Mouse (Mus musculus) brain, adult 2 months (tissue): ENCODE results near the gene Fcgr1.
"Not testable (repeated sequence)": the region's sequence is repeated elsewhere in the genome, so short reads cannot be mapped to it uniquely, and the experiment has no call there.

ENCODE experiments used
- DNase-seq: peaks from one replicate; pipeline ENCODE4 v3.0.0; 2011; ENCODE audit warnings: low read depth, low spot score

Gene Fcgr1

DNA sequence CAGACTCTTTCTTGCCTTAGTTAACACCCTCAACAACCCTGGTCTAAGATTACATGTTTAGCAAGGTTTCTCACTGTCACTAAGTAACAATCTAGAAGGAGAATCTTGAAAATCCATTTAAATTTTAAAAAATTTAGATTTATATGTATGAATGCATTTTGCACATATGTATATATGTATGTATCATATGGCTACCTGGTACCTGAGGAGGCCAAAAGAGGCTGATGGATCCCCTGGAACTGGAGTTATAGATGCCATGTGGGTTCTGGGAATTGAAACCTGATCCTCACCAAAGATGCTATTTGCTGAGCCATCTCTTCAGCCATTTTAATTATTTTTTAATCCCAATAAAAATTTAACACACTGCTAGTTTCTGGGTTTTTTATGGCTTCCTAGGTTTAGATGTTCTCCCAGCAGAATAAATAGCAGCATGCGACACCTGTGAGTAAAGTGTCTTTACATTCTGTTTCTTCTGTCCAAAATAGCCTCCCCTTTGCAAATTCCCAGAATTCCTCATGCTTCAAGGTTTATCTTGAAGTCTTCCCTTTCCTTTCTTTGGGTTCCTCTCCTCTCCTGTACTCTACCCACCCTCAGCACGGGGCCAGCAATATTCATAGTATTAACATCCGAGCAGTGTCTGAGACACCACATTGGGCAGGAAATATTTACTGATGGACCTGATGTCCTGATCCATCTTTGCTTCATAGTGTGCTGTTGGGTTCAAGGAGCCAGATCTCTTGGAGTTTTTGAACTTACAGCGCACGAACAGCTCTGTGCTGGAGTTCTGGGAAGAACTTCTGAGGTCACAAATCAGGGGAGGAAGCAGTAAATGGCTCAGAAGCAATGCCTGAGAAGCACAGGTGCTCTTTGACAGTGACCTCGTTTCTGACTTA lies 45.4 kb downstream of the Fcgr1 start:
- no peak for DNase-seq

DNA sequence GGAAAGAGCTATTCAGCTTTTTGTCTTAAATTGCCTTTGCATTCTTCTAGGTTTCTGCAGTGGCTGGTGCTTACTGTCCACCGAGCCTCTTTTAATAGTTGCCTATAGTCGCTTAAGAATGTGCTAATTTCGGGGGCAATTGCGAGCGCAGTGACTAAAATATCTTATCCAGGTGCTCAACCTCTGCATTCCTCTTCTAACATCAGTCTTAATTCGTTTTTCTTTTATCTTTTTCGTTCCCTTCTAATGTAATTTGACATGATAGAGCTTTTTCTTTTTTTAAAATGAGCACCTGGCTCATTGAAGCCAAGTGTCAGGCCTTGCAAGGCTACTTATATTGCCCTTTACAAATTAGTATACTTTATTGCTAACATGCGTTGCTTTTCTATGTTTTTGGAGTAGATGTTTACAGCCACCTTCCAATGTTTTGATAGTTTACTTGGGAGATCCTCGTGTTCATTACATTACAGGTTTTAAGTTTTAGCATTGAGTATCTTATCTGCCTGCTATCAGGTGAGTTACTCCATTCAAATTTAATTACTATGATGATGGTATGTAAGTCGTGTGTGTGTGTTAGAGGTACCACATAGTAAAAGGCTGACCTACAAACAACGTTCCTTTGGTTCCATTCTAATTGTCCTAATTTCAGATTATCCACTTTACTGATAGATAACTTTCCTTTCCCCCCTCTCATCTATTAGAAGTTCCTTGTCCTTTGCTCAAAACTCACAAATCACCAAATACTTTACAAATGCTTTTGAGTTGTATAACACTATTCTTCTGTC lies 46.2 kb downstream of the Fcgr1 start:
- no peak for DNase-seq

DNA sequence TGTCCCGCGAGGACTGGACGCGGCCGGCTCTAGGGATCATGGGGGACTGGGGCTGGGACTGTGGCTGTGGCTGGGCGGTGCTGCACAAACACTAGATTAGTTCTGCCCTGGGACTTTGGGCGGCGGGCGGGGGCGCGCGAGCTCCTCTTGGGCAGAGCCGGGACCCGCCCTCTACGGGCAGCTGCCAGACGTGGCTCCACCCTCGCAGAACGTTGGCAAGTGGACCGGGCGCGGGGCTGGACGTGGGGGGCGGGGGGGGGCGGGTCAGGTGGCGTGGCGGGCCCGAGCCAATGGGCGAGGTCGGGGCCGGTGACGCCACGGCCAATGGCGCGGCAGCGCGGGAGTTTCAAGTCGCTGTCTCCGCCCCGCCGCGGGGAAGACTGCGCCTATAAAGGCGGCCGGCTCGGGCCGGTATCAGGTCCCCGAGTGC lies 47.3 kb downstream of the Fcgr1 start, which contains the start of gene Hist2h3c1:
Gene Hist2h3c1, plus strand, starts transcription at position 259 of the 430 bp plus-strand sequence.
- DNase-seq: not testable (repeated sequence)

DNA sequence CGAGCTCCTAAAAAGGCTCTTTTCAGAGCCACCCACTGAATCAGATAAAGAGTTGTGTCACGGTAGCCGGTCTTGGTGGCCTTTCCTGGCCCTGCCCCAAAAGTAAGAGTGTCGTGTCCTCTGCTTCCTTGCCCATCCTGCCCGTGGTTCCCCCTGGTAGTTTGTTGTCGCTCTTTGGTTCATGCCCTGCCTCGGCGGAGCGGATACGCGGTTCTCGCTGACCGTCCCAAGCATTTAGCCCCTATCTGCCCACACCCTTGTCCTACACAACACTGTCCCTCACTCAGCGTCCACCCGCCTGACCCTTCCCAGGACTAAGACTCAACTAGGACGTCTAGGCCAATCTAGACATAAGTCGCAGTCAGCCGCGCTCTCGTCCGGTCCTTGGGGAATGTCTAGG lies 47.8 kb downstream of the Fcgr1 start:
- not testable (repeated sequence) for DNase-seq

DNA sequence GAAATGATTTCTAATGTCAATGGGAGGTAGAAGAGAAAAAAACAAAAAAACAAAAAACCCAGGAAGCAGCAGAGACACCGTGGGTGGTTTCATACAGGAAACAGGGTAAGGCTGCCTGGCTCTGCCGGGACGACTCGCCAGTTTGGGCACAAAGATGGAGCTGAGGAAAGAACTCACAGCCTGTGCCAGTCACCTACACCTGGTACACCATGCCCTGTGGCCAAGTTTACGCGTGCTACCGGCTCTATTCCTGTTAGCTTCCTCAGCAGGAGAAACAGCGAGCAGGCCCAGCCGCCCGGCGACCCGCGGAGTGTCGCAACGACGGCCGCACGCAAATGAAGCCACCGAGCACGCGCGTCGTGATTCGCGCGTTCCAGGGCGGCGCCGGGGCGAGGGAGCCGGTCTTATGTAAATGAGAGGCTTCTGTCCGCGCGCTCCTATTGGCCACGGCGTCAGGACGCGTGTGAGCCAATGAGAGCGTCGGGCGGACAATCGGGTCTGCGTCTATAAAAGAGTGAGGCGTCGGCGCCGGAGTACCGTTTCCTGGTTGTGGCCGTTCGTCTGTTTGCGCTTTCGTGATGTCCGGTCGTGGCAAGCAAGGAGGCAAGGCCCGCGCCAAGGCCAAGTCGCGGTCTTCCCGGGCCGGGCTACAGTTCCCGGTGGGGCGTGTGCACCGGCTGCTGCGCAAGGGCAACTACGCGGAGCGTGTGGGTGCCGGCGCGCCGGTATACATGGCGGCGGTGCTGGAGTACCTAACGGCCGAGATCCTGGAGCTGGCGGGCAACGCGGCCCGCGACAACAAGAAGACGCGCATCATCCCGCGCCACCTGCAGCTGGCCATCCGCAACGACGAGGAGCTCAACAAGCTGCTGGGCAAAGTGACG lies 48.5 kb downstream of the Fcgr1 start, which contains the start of gene Hist2h2aa1:
Gene Hist2h2aa1, plus strand, starts transcription at position 495 of the 884 bp plus-strand sequence.
- peak; percentile 91 for DNase-seq

DNA sequence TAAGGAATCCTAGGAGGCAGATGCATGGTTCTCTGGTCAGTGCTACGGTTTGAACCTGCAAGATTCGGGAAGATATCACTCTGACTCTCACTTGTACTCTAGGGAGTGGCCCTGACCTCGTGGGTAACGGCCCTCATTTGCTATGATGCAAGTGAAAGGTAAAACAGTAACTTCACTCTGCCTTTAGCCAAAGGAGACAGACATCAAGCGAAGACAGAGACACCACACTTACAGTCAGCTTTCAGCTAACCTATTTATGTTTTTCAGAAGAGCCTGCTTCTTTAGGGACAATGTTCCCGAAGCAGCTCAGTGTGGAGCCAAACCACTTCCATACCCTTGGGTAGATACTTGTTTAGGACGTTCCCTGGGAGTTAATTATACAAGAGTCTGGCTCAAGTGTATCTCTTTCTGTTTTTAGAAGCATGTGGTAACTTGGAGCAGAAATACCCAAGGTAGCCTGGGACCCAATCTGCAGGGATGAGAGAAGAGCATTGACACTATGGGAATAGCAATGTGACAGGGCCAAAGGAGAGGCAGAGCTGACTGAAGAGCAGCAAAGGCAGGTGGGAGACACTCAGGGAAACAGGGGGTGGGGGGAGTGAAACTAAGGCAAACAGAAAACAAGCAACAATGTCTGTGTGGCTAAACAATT lies 49.7 kb downstream of the Fcgr1 start:
- no peak for DNase-seq

DNA sequence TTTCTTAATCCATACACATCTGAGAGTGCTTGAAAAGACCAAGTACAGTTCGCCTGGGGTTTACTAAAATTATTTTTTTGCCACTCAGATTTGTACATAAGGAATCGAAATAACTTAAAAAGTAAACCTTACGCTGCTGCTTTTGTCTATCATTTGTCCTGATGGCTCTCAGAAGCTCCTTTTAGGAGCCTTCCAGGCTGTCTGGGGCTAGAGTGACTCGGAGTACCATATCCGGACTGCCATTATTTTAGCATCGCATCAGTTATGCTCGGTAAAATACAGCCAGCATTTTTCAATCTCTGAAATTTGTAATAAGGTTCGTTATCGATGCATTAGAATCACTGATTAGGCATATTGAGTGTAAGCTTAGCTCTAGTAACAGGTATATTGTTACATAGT lies 53.0 kb downstream of the Fcgr1 start:
- no peak for DNase-seq

DNA sequence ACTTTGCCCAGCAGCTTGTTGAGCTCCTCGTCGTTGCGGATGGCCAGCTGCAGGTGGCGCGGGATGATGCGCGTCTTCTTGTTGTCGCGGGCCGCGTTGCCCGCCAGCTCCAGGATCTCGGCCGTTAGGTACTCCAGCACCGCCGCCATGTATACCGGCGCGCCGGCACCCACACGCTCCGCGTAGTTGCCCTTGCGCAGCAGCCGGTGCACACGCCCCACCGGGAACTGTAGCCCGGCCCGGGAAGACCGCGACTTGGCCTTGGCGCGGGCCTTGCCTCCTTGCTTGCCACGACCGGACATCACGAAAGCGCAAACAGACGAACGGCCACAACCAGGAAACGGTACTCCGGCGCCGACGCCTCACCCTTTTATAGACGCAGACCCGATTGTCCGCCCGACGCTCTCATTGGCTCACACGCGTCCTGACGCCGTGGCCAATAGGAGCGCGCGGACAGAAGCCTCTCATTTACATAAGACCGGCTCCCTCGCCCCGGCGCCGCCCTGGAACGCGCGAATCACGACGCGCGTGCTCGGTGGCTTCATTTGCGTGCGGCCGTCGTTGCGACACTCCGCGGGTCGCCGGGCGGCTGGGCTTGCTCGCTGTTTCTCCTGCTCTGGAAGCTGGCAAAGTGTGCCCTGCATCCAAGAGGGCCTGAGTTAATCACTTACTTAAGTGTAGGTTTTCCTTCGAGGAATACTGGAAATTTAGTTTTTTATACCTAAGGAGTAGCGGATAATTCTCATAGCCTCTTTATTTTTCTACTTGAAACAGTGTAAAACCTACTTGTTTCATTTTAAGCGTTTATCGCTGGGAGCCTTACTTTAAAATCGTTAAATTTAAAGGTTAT lies 53.6 kb downstream of the Fcgr1 start, which contains the start of gene Hist2h2aa2:
Gene Hist2h2aa2, minus strand, starts transcription at position 328 of the 850 bp plus-strand sequence.
- peak; percentile 90 for DNase-seq

DNA sequence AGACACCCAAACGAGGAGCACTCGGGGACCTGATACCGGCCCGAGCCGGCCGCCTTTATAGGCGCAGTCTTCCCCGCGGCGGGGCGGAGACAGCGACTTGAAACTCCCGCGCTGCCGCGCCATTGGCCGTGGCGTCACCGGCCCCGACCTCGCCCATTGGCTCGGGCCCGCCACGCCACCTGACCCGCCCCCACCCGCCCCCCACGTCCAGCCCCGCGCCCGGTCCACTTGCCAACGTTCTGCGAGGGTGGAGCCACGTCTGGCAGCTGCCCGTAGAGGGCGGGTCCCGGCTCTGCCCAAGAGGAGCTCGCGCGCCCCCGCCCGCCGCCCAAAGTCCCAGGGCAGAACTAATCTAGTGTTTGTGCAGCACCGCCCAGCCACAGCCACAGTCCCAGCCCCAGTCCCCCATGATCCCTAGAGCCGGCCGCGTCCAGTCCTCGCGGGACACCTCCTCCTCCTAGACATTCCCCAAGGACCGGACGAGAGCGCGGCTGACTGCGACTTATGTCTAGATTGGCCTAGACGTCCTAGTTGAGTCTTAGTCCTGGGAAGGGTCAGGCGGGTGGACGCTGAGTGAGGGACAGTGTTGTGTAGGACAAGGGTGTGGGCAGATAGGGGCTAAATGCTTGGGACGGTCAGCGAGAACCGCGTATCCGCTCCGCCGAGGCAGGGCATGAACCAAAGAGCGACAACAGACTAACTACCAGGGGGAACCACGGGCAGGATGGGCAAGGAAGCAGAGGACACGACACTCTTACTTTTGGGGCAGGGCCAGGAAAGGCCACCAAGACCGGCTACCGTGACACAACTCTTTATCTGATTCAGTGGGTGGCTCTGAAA lies 54.6 kb downstream of the Fcgr1 start, which contains the start of gene Hist2h3c2:
Gene Hist2h3c2, minus strand, starts transcription at position 174 of the 840 bp plus-strand sequence.
- DNase-seq: not testable (repeated sequence)

DNA sequence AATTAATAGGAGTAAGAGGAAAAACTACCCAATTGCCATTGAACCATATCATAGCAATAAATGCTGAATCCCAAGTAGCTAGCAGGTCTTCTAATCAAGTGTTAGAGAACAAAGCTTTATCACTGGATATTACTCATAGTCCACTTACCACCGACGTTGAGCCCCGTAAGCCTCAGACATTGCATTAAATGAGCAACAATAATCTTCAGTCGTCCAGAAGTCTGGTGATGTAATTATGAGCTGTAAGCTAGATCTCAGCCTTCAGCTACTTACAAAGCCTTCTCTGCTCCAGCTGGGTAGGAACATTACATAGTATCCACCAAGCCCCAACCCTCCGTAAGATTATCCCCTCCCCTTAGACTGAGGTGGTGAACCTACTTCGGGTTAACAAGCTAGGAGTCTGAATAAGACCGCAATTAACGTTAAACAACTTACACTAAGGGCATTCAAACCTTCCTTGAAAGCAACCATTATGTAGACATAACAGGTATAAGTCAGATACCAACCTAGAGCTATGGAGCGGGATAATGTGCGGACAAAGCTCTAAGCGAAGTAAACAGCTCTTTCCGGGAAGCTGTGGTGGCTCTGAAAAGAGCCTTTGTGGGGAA lies 55.8 kb downstream of the Fcgr1 start:
- no peak for DNase-seq

DNA sequence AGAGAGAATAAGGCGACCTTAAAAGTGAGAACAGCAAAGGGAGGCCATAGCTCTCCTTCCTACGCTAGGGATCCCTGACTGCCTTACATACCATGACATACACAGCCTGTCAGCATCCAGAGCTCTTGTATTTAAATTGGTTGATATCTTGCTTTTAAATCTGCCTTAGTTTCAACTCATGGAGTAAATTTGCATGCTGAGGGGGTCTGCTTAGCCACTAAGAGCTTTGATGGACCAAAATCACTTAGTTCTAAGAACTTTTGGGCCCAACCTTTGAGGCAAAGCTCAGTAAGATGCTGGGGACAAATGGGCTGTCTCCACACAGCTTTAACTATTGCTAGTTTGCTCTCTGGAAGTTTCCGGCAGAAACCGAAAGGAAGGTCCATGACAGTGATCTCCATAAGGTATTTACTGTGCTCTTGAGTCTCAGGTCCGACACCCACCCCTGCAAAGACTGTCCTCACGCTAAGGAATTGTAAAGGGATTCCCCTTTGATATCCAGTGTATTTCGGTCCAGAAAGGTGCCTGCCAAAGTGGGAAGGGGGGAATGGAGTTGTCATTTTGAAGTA lies 56.4 kb downstream of the Fcgr1 start:
- DNase-seq: no peak

DNA sequence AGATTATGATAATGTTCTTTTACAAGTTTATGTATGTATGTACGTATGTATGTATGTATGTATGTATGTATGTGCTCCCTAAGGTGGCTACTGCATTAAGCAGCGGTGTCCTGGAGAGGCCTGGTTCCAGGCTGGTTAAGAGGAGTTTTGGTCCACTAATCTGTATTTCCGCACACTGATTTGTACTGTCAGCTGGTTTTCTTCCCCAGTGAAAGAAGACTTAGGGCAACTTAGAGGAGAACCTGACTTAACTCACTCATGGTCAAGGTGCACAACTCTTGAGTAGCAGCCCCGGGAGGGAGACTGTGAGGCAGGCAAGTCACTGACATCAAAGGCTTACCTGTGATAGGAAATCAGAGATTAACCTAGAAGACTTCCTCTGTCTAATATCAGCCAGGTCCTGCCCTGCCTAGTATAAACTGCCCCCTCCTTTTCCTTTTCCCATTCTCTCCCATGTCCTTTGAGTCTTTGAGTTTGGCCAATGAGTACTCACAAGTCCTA lies 56.9 kb downstream of the Fcgr1 start:
- DNase-seq: no peak

DNA sequence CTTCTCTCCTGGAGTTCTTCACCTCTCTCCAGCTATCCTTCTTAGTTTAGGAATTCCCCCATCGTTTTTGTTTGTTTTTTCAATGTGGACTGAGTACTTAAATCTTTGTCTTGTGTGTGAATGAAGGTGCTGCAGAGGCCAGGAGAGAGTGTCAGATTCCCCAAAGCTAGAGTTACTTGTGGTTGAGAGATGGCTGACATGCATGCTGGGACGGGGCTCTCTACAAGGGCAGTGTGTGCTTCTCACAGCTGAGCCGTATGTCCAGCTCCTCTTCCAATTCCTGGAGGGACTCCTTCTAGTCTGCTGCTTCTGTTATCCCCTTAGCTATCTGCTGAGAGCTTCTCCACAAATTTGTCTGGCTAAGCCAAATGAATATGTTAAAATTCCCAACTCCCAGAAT lies 57.9 kb downstream of the Fcgr1 start:
- no peak for DNase-seq

DNA sequence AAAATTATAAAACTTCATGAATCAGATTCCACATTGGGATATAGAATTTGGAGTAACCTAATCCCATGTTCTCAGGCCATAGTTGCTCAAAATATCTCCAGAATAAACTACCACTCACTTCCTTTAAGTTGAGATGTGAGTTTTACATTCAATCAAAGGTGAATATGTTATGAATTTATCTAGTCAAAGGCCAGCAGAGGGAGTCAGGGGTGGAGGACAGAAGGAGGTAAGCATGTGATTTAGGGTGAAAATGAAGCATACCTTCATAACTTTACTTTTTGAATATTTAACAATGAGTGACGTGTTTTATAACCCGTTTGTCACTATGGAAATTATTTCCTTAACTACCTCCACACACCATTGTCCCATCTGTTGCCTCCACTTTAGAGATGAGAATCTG lies 58.9 kb downstream of the Fcgr1 start:
- DNase-seq: no peak
